Mouse (Mus musculus) CH12.LX (cell line): ENCODE data around the gene Chst11. TPM values are rescaled to one million over a fixed set of nuclear protein-coding genes. Genes with fewer than 3 reads are reported as not detected.
A peak's percentile ranks its signal among the peaks of the same experiment; 100 is the strongest.

ENCODE experiments used
- DNase-seq: peaks from one replicate; pipeline ENCODE4 v3.0.0-alpha.2; 2013; ENCODE audit errors: extremely low read depth
- H3K27ac ChIP-seq: 2 replicates; pipeline ENCODE4 v1.5.1; 2012; ENCODE audit warnings: low read depth, mild to moderate bottlenecking, control low read depth, moderate library complexity; ENCODE audit not compliant: insufficient read depth
- H3K27me3 ChIP-seq: replicated peaks from 2 replicates; pipeline ENCODE3; 2012; ENCODE audit warnings: inconsistent platforms
- H3K36me3 ChIP-seq, 2 experiments: replicated peaks in 1 of 2; 2 replicates each; pipeline versions ENCODE3 to v1.6.1; 2012; ENCODE audit warnings: inconsistent platforms in 1 of 2, low read length in 1 of 2, mild to moderate bottlenecking in 1 of 2, mixed read lengths in 1 of 2, moderate library complexity in 1 of 2; ENCODE audit not compliant: control insufficient read depth in 1 of 2, insufficient read depth in 1 of 2
- H3K4me1 ChIP-seq, 2 experiments: 2 replicates each; pipeline ENCODE4 v1.6.1; 2012; ENCODE audit warnings: inconsistent platforms in 1 of 2, moderate library complexity in 1 of 2; ENCODE audit not compliant: insufficient read depth in 2 of 2, control insufficient read depth in 1 of 2
- H3K4me2 ChIP-seq: 2 replicates; pipeline ENCODE4 v1.6.1; 2012; ENCODE audit warnings: low read depth, mild to moderate bottlenecking, control low read depth; ENCODE audit not compliant: poor library complexity, insufficient read depth, severe bottlenecking
- H3K4me3 ChIP-seq, 3 experiments: fragments of 150-350 bp in 1 of 3; sonication (generic) in 1 of 3; replicated peaks in 1 of 3; 2 replicates each; pipeline versions ENCODE3 to v1.5.1; 2011 to 2012; ENCODE audit warnings: low read depth in 2 of 3, low read length in 2 of 3, mild to moderate bottlenecking in 2 of 3, moderate library complexity in 2 of 3, control low read depth in 1 of 3, improper control_type of control experiment in 1 of 3, inconsistent platforms in 1 of 3, mixed read lengths in 1 of 3; ENCODE audit not compliant: poor library complexity in 1 of 3
- H3K79me2 ChIP-seq: replicated peaks from 2 replicates; pipeline ENCODE4 v1.6.1; 2012; ENCODE audit warnings: mild to moderate bottlenecking, moderate library complexity; ENCODE audit not compliant: control insufficient read depth, poor library complexity, insufficient read depth, severe bottlenecking; ENCODE audit errors: extremely low read depth
- H3K9ac ChIP-seq: 2 replicates; pipeline ENCODE4 v1.6.1; 2012; ENCODE audit warnings: low read depth, mild to moderate bottlenecking, control low read depth, moderate library complexity; ENCODE audit not compliant: insufficient read depth
- H3K9me3 ChIP-seq: replicated peaks from 2 replicates; pipeline ENCODE3; 2012; ENCODE audit warnings: low read length, inconsistent platforms, mixed read lengths
- E2F4 ChIP-seq: IDR thresholded peaks from 2 replicates; pipeline ENCODE4 v1.6.1; 2011; ENCODE audit warnings: low read depth, low read length, improper control_type of control experiment; ENCODE audit not compliant: insufficient replicate concordance
- ETS1 ChIP-seq: conservative IDR thresholded peaks from 2 replicates; pipeline ENCODE4 v1.6.1; 2012; ENCODE audit warnings: low read depth, mild to moderate bottlenecking, inconsistent platforms, low read length, improper control_type of control experiment, moderate library complexity
- GABPA ChIP-seq: IDR thresholded peaks from 2 replicates; pipeline ENCODE4 v1.6.1; 2012; ENCODE audit warnings: low read depth, low read length, improper control_type of control experiment, inconsistent platforms; ENCODE audit not compliant: insufficient replicate concordance
- HCFC1 ChIP-seq: IDR thresholded peaks from 2 replicates; pipeline ENCODE4 v1.6.1; 2012; ENCODE audit warnings: low read depth, mild to moderate bottlenecking, inconsistent platforms, low read length, improper control_type of control experiment
- JUND ChIP-seq: conservative IDR thresholded peaks from 2 replicates; pipeline ENCODE4 v1.6.1; 2011; ENCODE audit warnings: low read depth, low read length, improper control_type of control experiment
- MAFK ChIP-seq: IDR thresholded peaks from 2 replicates; pipeline ENCODE4 v1.6.1; 2011; ENCODE audit warnings: low read length, improper control_type of control experiment; ENCODE audit not compliant: insufficient replicate concordance
- MAX ChIP-seq: IDR thresholded peaks from 2 replicates; pipeline ENCODE4 v1.6.1; 2011; ENCODE audit warnings: low read length, improper control_type of control experiment
- MAZ ChIP-seq: IDR thresholded peaks from 2 replicates; pipeline ENCODE4 v1.6.1; 2012; ENCODE audit warnings: low read depth, mild to moderate bottlenecking, inconsistent platforms, low read length, improper control_type of control experiment, moderate library complexity
- MXI1 ChIP-seq: IDR thresholded peaks from 2 replicates; pipeline ENCODE4 v1.6.1; 2011; ENCODE audit warnings: mild to moderate bottlenecking, low read depth, low read length, improper control_type of control experiment
- NELFE ChIP-seq: IDR thresholded peaks from 2 replicates; pipeline ENCODE4 v1.6.1; 2011; ENCODE audit warnings: low read depth, low read length, improper control_type of control experiment
- PAX5 ChIP-seq: IDR thresholded peaks from 2 replicates; pipeline ENCODE4 v1.6.1; 2012; ENCODE audit warnings: low read length, inconsistent platforms, mixed read lengths
- POLR2AphosphoS2 ChIP-seq: IDR thresholded peaks from 2 replicates; pipeline ENCODE4 v1.6.1; 2011; ENCODE audit warnings: low read depth, low read length, improper control_type of control experiment
- RAD21 ChIP-seq: IDR thresholded peaks from 2 replicates; pipeline ENCODE4 v1.6.1; 2011; ENCODE audit warnings: low read depth, mild to moderate bottlenecking, low read length, improper control_type of control experiment, moderate library complexity
- RCOR1 ChIP-seq: conservative IDR thresholded peaks from 2 replicates; pipeline ENCODE4 v1.6.1; 2012; ENCODE audit warnings: low read depth, mild to moderate bottlenecking, inconsistent platforms, low read length, improper control_type of control experiment
- SIN3A ChIP-seq: IDR thresholded peaks from 2 replicates; pipeline ENCODE4 v1.6.1; 2012; ENCODE audit warnings: low read length, improper control_type of control experiment, inconsistent platforms
- SMC3 ChIP-seq: IDR thresholded peaks from 2 replicates; pipeline ENCODE4 v1.6.1; 2011; ENCODE audit warnings: low read depth, low read length, improper control_type of control experiment
- TBP ChIP-seq: conservative IDR thresholded peaks from 2 replicates; pipeline ENCODE4 v1.6.1; 2011; ENCODE audit warnings: low read depth, low read length, improper control_type of control experiment
- USF1 ChIP-seq: IDR thresholded peaks from 2 replicates; pipeline ENCODE4 v1.6.1; 2014; ENCODE audit warnings: low read depth, mild to moderate bottlenecking, inconsistent platforms, low read length, improper control_type of control experiment
- ZMIZ1 ChIP-seq: IDR thresholded peaks from 2 replicates; pipeline ENCODE4 v1.6.1; 2012; ENCODE audit warnings: low read depth, mild to moderate bottlenecking, inconsistent platforms, low read length, improper control_type of control experiment
- ZNF384 ChIP-seq: IDR thresholded peaks from 2 replicates; pipeline ENCODE4 v1.6.1; 2012; ENCODE audit warnings: low read depth, low read length, improper control_type of control experiment, inconsistent platforms
- dilution Hi-C: fragments of 300-500 bp; cut with MboI; formaldehyde crosslinking; loops from 2 replicates; pipeline ENCODE4 v1.14.3; 2020; ENCODE audit warnings: low sequenced_read_pairs; ENCODE audit not compliant: extremely low pct_unique_long_range_greater_than_20kb, extremely low pct_ligation_motif_present
- in situ Hi-C: fragments of 300-500 bp; cut with MboI; formaldehyde crosslinking; loops from 3 replicates; pipeline ENCODE4 v1.14.3; 2019; ENCODE audit warnings: low sequenced_read_pairs, low pct_ligation_motif_present, low pct_unique_long_range_greater_than_20kb, mixed read lengths
- polyA plus RNA-seq: library from polyadenylated mRNA; unstranded; fragments of >175 nt; gene quantifications from 2 replicates; pipeline ENCODE4 v1.2.1, GENCODE M21; 2012; ENCODE audit warnings: low read depth; ENCODE audit not compliant: insufficient read length
- total RNA-seq, 2 experiments: library from RNA; depleted of rRNA; stranded (reverse); fragments of 300-350 nt in 1 of 2; fragments of >200 nt in 1 of 2; gene quantifications; 2 replicates each; pipeline ENCODE4 v1.2.3; 2012 to 2014

Gene Chst11
- total and polyA plus RNA-seq, 3 experiments, result 3.6 to 5.3 (median 4.5) TPM

DNA sequence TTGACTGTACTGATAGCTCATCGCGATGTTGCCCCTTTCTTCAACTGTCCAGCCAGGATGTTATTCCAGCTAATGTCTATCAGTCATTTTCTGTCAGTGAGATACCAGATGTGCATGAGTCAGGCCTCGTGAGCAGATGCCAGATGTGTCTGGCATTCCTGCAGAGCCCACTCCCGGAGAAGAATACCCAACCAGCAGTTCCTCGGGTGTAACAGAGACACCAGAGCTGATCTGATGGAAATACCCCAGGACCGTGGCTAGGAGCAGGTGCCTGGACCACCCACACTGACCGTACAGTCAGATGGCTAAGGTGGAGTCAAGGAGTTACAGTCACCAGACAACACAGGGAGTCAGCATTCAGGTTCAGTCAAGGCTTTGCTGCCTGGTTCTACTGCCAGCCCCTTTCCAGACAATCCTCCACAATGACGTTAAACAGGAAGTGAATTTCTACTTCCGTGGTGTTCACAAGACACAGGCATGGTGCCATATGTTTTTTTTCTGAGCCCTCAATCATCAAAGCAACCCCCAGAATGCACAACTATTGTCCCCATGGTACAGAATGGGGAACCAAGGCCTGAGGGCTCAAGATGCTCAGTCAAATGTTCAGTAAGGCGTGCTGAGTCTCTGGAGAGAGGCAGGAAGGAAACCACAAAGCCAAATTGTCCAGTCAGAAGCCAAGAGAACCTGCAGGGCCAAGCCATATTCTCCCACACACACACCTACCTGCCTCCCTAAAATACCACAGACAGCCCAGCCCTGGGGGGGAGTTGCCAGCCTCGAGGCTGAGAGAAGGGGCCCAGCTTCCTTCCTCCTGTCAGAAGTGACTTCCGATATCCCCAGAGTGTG, 198.6 kb downstream of the Chst11 start:
- H3K36me3 ChIP-seq, result no peaks in the 10 kb centered on the region
- no peak overlapping the region for H3K9ac ChIP-seq
- in situ Hi-C loops (no loop called here), dilution Hi-C loops (no loop called here)
- peaks cover 2% of the 10 kb centered on the region for H3K9me3 ChIP-seq
- H3K4me2 ChIP-seq, result no peak overlapping the region
- no peak overlapping the region for H3K27ac ChIP-seq
- H3K4me1 ChIP-seq, result peaks cover 11 to 44% of the 10 kb centered on the region in 2 experiments
- H3K27me3 ChIP-seq, result no peaks in the 10 kb centered on the region
- no peak overlapping the region for H3K4me3 ChIP-seq
- no peaks in the 10 kb centered on the region for H3K79me2 ChIP-seq
- peak; percentile 41 for DNase-seq
- TF ChIP-seq ZMIZ1, result no peak
- no peak for TF ChIP-seq ZNF384
- no peak for TF ChIP-seq POLR2AphosphoS2
- no peak for TF ChIP-seq HCFC1
- TF ChIP-seq USF1, result no peak
- TF ChIP-seq GABPA, result no peak
- no peak for TF ChIP-seq JUND
- no peak for TF ChIP-seq RCOR1
- no peak for TF ChIP-seq MAX
- no peak for TF ChIP-seq MAZ
- TF ChIP-seq ETS1, result no peak
- no peak for TF ChIP-seq PAX5
- TF ChIP-seq E2F4, result no peak
- no peak for TF ChIP-seq SIN3A
- TF ChIP-seq RAD21, result no peak
- no peak for TF ChIP-seq MXI1
- TF ChIP-seq TBP, result no peak
- no peak for TF ChIP-seq MAFK
- no peak for TF ChIP-seq NELFE
- no peak for TF ChIP-seq SMC3
